Mouse (Mus musculus) spleen, adult 2 months (tissue): ENCODE measurements around the gene Zfp692. TPM values are rescaled to one million over a fixed set of nuclear protein-coding genes. Genes with fewer than 3 reads are reported as not detected.

Experiments
- DNase-seq, 2 experiments: peaks; one replicate each; pipeline versions ENCODE4 v3.0.0 to v3.0.0-alpha.2; 2012 to 2021; ENCODE audit warnings: low spot score in 2 of 2, low read depth in 1 of 2
- H3K27ac ChIP-seq: fragments of 200-500 bp; 2 replicates; pipeline ENCODE4 v1.5.1; 2012; ENCODE audit warnings: low read length, inconsistent platforms; ENCODE audit not compliant: insufficient read depth
- H3K27me3 ChIP-seq: fragments of 200-500 bp; 2 replicates; pipeline ENCODE4 v1.6.1; 2012; ENCODE audit warnings: mild to moderate bottlenecking, moderate library complexity, low read length, inconsistent platforms; ENCODE audit not compliant: control insufficient read depth, insufficient read depth
- H3K36me3 ChIP-seq: fragments of 200-500 bp; 2 replicates; pipeline ENCODE4 v1.6.1; 2012; ENCODE audit warnings: mild to moderate bottlenecking, low read length, inconsistent platforms; ENCODE audit not compliant: control insufficient read depth, insufficient read depth
- H3K4me1 ChIP-seq: fragments of 200-500 bp; 2 replicates; pipeline ENCODE4 v1.6.1; 2011; ENCODE audit warnings: inconsistent platforms; ENCODE audit not compliant: control insufficient read depth, insufficient read depth, insufficient read length
- H3K4me3 ChIP-seq: fragments of 200-500 bp; 2 replicates; pipeline ENCODE4 v1.5.1; 2011; ENCODE audit warnings: mild to moderate bottlenecking, inconsistent platforms; ENCODE audit not compliant: insufficient read depth, insufficient read length; ENCODE audit errors: extremely low read depth
- CTCF ChIP-seq: fragments of 200-500 bp; IDR thresholded peaks from 2 replicates; pipeline ENCODE4 v1.5.1; 2011; ENCODE audit warnings: mild to moderate bottlenecking, inconsistent platforms; ENCODE audit not compliant: insufficient read depth, insufficient read length, insufficient replicate concordance; ENCODE audit errors: extremely low read depth
- POLR2A ChIP-seq: fragments of 200-500 bp; IDR thresholded peaks from 2 replicates; pipeline ENCODE4 v1.6.1; 2011; ENCODE audit warnings: low read depth, low read length, inconsistent platforms
- WGBS: fragments of 180-500 bp; shearing (Covaris S2); methylation state at CpG from one replicate; pipeline ENCODE4 v1.1.7; 2018; 5-methylcytosine and 5-hydroxymethylcytosine counted together
- polyA plus RNA-seq: library from polyadenylated mRNA; depleted of rRNA; stranded (reverse); fragments of >200 nt; gene quantifications from 2 replicates; pipeline ENCODE4 v1.2.3, GENCODE M21; 2012

The Zfp692 gene
- polyA plus RNA-seq, 1 experiment, result 17.6 TPM

GRCm38 (mm10) chr11:58331149-58331495, 24.3 kb downstream of the Zfp692 start:
- Histone ChIP-seq H3K4me3 (peak overlapping the region; percentile 73), H3K27me3 (no peaks in the 10 kb centered on the region), H3K36me3 (no peaks in the 10 kb centered on the region; the same call in 1 of the 2 replicates), H3K27ac (peak overlapping the region; percentile 61; the same call in 1 of the 2 replicates), H3K4me1 (peaks cover 6% of the 10 kb centered on the region; the same call in 1 of the 2 replicates)
- TF ChIP-seq POLR2A (no peak), CTCF (no peak)
- no peak for DNase-seq
- WGBS, result 24% methylated on average over 10 of the region's 10 CpGs

- H3K4me1 ChIP-seq, result peaks cover 6% of the 10 kb centered on the region; the same call in 1 of the 2 replicates
Observed at GRCm38 (mm10) chr11:58331546-58331945, 24.7 kb downstream of the Zfp692 start.

GRCm38 (mm10) chr11:58334746-58335145, 27.9 kb downstream of the Zfp692 start:
- DNase-seq, result no peak
- 92% methylated on average over 3 of the region's 3 CpGs for WGBS

More at GRCm38 (mm10) chr11:58331546-58331945, 24.7 kb downstream of the Zfp692 start:
- no peak for DNase-seq
- no peak for TF ChIP-seq POLR2A
- TF ChIP-seq CTCF, result no peak
- peaks cover 1% of the 10 kb centered on the region; the same call in 1 of the 2 replicates for H3K36me3 ChIP-seq
- H3K27me3 ChIP-seq, result no peaks in the 10 kb centered on the region
- no peak overlapping the region for H3K27ac ChIP-seq
- peak overlapping the region; percentile 73; the same call in 1 of the 2 replicates for H3K4me3 ChIP-seq
- 86% methylated on average over 6 of the region's 6 CpGs for WGBS

GRCm38 (mm10) chr11:58346745-58347144, 39.9 kb downstream of the Zfp692 start:
- 85% methylated on average over 4 of the region's 4 CpGs for WGBS
- Histone ChIP-seq H3K4me1 (no peaks in the 10 kb centered on the region), H3K36me3 (peaks cover 35% of the 10 kb centered on the region), H3K27me3 (no peaks in the 10 kb centered on the region), H3K27ac (no peak overlapping the region), H3K4me3 (no peak overlapping the region)
- no peak for DNase-seq
- TF ChIP-seq CTCF, result no peak

More at GRCm38 (mm10) chr11:58334746-58335145, 27.9 kb downstream of the Zfp692 start:
- Histone ChIP-seq H3K27ac (no peak overlapping the region), H3K27me3 (no peaks in the 10 kb centered on the region), H3K4me3 (no peak overlapping the region), H3K36me3 (peaks cover 12% of the 10 kb centered on the region), H3K4me1 (peaks cover 6% of the 10 kb centered on the region; the same call in 1 of the 2 replicates)
- TF ChIP-seq CTCF (no peak), POLR2A (no peak)

GRCm38 (mm10) chr11:58350628-58351027, 43.8 kb downstream of the Zfp692 start:
- no peak for TF ChIP-seq CTCF
- no peak for TF ChIP-seq POLR2A
- Histone ChIP-seq H3K27me3 (no peaks in the 10 kb centered on the region), H3K4me3 (no peak overlapping the region), H3K27ac (no peak overlapping the region), H3K4me1 (no peaks in the 10 kb centered on the region), H3K36me3 (peaks cover 22% of the 10 kb centered on the region)
- WGBS, result 88% methylated on average over 4 of the region's 4 CpGs
- no peak for DNase-seq

GRCm38 (mm10) chr11:58351179-58351578, 44.3 kb downstream of the Zfp692 start:
- no peak overlapping the region for H3K27ac ChIP-seq
- 82% methylated on average over 5 of the region's 5 CpGs for WGBS
- TF ChIP-seq POLR2A (no peak), CTCF (no peak)

GRCm38 (mm10) chr11:58352681-58353548, 46.0 kb downstream of the Zfp692 start:
- Histone ChIP-seq H3K4me1 (no peaks in the 10 kb centered on the region), H3K27me3 (no peaks in the 10 kb centered on the region), H3K4me3 (no peak overlapping the region), H3K36me3 (0 out of 2 replicates have a peak, but pooled peaks cover under 1% of the 10 kb centered on the region), H3K27ac (no peak overlapping the region)
- WGBS, result 58% methylated on average over 7 of the region's 7 CpGs
- TF ChIP-seq CTCF, result no peak
- TF ChIP-seq POLR2A, result no peak
- DNase-seq, result no peak

More at GRCm38 (mm10) chr11:58351179-58351578, 44.3 kb downstream of the Zfp692 start:
- Histone ChIP-seq H3K4me3 (no peak overlapping the region), H3K36me3 (peaks cover 17% of the 10 kb centered on the region), H3K4me1 (no peaks in the 10 kb centered on the region), H3K27me3 (no peaks in the 10 kb centered on the region)
- no peak for DNase-seq
